Mouse (Mus musculus) adrenal gland, adult 2 months (tissue): Measurements from ENCODE around the gene Ppil4. TPM values are rescaled to one million over a fixed set of nuclear protein-coding genes. Genes with fewer than 3 reads are reported as not detected.
"Not testable (repeated sequence)": the region's sequence is repeated elsewhere in the genome, so short reads cannot be mapped to it uniquely, and the experiment has no call there.

ENCODE experiments used
- DNase-seq: peaks from one replicate; pipeline ENCODE4 v3.0.0; 2021
- long read RNA-seq: library from polyadenylated mRNA; stranded (forward); transcript quantifications from one replicate; pipeline ENCODE4 v2.0.0, GENCODE M21; 2021
- polyA plus RNA-seq: library from polyadenylated mRNA; depleted of rRNA; stranded (reverse); fragments of >200 nt; gene quantifications from 2 replicates; pipeline ENCODE4 v1.2.3, GENCODE M21; 2012; rRNA removed
- total RNA-seq, 2 experiments: library from RNA; stranded (reverse); gene quantifications; 2 replicates each; pipeline ENCODE4 v1.2.3; 2021

Gene Ppil4
- total RNA-seq (10 to 100 TPM; 21.6 to 26.7 TPM), polyA plus RNA-seq (2.7 and 3.5 TPM in 2 replicates)
- long read RNA-seq, transcript Ppil4-201 (13 exons, 3,471 nt), result major isoform, 19 of 21 reads
- long read RNA-seq, partial matches to known transcripts, result 1 of 21 reads
- long read RNA-seq, other reads (novel, unspliced or antisense), result 1 of 21 reads

DNA sequence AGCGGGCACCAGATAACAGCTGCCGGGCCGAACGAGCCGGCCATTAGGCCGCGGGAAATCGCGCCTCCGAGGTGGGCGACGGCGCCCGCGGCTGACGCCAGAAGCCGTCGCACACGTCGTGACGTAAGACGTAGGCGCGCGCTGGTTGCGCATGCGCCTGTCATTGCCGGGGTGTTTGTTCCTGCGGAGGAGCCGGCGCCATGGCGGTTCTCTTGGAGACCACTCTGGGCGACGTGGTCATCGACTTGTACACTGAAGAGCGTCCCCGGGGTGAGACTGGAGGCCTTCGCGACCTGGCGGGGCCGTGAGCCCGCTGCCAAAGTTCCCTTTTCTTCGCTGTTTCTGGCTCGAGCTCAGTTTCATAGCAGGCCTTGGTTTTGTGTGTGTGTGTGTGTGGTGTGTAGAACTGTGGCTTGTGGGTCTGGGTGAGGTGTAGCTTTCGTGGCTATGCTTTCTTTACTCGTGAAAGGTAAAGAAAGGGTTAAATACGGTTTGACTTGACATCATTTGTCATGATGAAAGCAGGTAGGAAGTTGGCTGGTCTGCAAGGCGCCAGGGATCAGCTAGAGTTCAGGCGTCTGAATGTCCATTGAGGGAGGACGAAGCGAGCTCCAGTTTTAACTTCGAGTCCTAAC lies at the start of gene Ppil4, which contains the start of gene Ginm1:
Ppil4 (plus strand) TSS at position 141 of the 635 bp plus-strand sequence.
Ginm1 (minus strand) TSS at position 74 of the 635 bp plus-strand sequence.
- DNase-seq, result peak; percentile 93

DNA sequence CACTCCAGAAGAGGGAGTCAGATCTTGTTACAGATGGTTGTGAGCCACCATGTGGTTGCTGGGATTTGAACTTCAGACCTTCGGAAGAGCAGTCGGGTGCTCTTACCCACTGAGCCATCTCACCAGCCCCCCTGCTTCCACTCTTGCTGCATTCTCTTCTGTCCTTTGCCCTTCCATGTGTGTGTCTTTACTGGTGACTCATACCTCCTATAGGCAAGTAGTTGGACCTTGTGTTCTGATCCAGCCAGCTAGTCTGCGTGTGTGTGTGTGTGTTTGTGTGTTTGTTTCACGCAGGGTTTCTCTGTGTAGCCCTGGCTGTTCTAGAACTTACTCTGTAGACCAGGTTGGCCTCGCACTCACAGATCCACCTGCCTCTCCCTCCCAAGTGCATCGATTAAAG lies 47.2 kb upstream of the Ppil4 start:
- not testable (repeated sequence) for DNase-seq

DNA sequence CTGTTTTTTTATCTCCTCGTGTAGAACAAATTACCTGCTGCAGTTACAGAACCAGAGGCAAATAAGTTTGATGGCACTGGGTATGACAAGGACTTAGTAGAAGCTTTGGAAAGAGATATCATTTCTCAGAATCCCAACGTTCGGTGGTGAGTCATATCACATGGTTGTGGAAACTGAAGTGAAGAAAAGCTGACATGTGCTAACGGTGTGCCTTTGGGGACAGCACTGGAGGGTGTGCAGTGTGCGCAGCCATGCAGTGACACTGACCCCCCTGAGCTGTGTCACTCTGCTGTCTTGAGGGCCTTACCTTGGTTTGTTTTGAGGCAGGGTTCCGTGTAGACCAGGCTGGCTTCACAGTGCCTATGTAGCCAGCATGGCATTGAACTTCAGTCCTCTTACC lies 43.9 kb upstream of the Ppil4 start:
- no peak for DNase-seq

DNA sequence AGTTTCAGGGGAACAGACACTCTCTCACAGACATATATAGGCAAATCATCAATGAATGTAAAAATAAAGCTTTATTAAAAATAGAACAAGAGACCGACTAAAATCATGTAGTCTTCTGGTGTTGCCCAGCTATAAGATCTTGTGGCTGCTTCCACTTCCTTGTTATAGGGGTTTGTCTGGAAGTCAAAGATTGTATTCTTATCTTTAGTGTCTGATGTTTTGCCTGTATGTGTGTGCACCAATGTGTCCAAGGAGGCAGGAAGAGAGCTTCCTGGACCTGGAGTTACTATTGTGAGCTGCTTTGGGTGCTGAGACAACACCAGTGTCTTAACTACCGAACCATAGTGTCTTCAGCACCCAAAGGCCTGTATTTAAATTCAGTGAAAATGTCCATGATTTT lies 35.1 kb upstream of the Ppil4 start:
- no peak for DNase-seq

DNA sequence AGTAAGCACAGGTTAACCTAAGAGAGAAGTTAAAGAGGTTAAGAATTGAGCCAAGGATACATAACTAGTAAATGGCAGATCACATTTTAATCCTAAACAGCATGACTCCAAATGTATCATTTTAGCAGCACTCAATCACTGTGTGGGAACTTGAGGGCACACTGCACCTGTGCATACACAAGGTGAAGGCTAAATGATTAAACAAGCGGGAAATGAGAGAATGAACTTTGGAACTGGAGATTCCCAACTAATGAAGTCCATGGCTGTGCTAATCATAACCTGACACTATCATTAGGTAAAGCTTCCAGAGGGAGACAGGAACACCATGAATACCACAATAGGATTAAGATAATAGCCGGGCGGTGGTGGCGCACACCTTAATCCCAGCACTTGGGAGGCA lies 20.3 kb upstream of the Ppil4 start:
- no peak for DNase-seq

DNA sequence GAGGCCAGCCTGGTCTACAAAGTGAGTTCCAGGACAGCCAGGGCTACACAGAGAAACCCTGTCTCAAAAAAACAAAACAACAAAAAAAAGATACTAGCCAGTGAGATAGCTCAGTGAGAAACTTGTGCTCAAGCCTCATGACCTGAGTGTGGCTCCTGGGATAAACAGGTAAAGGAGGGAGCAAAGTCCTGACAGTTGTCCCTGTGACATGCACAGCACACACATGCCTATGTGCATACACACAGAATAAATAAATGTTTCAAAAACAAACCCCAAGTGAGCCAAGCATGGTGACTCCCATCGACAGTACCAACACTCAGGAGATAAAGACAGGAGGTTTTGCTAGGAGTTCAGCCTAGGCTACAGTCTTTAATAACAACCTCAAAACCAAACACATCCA lies 19.9 kb upstream of the Ppil4 start:
- DNase-seq, result no peak

DNA sequence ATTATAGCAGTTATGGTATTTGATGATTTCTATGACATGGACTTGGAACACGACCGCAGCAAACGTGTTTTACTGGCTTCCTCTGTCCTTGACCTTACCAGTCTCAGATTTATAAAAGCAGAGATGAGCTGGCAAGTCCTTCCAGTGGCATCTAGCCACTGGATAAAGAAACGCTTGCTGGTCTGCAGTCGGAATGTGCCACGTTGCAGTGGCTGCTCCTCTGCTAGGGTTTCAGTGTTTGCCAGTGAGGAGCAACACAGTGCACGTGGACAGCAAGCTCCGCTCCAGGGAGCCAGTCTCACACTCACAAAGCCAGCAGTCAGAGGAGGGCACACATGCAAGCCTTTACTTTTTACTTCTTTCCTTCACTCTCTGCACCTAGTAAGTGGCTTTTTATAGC lies 17.3 kb upstream of the Ppil4 start:
- DNase-seq, result peak; percentile 77

DNA sequence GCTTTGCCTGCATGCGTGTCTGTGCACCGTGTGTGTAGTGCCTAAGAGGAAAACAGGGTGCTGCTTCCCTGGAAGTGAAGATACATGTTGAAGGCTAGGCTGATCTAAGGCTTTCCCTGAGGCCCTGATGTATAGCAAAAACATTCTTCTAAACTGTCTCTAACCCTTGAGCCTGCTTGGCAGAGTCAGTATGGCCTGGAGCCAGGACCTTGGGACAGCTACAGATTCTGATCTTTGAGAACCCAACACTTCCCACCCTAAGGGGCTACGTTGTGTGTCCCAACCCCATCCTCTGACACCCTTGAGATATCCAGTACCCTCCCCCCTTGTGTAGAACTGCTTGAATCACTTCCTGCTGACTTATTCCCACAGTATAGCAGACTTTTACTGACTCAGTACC lies 14.3 kb upstream of the Ppil4 start:
- DNase-seq, result peak; percentile 65

DNA sequence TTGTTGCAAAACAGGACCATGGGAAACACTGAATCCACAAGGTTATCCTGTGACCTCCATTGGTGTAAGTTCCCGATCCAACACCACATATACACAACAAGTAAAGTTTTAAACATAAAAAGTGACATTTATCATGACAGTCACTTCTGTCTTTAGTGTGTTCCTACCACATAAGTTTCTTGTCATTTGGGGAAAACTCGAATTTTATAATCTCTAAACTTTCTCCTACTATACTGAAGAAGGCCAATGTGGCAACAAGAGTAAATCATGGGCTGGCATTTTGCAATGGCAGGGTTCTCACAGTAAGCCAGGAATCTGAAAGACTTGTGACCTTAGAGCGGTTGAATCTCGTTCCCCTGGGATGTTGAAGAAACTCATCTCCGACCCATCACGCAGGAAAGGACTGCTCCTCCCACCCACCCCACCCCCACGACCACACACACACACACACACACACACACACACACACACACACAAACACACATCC lies 12.9 kb upstream of the Ppil4 start:
- peak; percentile 75 for DNase-seq

DNA sequence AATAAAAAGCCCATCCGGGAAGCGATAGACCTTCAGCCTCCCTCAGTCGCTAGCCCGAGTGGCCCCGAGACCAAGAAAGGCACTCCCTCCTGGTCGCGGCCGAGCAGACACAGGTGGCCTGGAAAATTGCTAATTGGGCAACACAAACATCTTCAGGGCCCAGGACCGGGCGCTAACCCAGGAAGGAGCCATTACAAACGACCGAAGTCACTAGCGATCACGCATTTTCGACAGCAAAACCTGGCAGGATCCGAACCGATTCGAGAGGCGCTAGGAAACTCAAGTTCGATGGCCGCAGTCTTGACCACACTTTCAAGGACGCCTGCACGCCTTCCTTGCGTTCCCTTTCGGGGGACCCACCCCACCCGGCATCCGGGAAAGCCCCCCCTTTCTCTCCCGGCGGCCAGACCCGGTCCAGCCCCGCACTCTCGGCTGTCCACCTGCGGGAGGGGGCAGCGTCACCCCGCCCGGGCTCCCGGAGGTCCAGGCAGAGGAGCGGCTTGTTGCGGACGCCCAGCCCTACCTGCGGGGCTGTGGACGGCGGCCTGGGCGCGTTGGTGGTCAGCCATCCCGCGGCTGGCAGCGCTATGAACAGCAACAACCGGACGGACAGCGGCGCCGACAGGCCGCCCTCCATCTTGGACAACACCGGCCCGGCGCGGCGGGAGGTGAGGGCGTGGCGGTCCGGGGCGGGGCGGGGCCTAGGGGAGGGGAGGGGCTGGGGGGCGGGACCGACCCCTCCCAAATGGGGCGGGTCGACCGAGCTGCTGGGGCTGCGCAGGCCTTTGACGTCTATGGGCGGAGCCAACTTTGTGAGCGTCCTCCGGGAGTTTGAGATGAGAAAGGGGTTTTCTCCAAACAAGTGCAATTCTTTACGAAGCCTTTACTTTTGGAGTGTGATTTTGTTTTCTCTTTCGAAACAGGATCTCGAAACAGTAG lies 12.2 kb upstream of the Ppil4 start:
- DNase-seq, result peak; percentile 93

DNA sequence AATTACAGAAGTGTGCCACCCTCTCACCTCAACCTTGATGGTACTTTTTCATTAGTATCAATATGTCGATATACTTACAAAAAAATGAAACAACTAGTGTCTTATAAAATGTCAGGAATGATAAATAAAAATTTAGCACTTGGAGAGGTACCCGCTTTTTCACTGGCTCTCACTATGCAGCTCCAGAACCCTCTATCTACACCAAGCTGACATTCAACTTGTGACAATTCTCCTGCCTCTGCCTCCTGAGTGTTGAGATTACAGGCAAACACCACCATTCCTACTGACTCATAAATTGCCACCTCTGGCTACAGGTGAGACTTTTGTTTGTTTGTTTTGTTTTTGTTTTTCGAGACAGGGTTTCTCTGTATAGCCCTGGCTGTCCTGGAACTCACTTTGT lies 11.5 kb upstream of the Ppil4 start:
- DNase-seq, result no peak

DNA sequence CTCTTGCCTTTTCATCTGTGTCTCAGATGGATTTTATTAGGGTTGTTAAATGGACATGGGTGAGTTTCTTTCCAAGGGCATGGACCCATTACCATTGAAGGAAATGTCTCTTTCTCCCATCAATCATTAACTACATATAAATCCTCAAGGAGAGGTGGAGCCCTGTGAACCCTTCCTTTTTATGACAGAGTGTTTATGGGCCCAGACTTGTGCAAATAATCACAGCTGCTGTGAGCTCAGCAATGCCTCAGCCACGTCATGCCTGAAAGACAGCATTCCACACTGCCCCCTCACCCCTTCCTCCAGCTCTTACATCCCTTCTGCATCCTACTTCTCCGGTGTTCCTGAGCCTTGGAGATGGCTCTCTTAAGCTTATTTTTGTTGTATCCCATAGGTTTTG lies 5.4 kb upstream of the Ppil4 start:
- no peak for DNase-seq

DNA sequence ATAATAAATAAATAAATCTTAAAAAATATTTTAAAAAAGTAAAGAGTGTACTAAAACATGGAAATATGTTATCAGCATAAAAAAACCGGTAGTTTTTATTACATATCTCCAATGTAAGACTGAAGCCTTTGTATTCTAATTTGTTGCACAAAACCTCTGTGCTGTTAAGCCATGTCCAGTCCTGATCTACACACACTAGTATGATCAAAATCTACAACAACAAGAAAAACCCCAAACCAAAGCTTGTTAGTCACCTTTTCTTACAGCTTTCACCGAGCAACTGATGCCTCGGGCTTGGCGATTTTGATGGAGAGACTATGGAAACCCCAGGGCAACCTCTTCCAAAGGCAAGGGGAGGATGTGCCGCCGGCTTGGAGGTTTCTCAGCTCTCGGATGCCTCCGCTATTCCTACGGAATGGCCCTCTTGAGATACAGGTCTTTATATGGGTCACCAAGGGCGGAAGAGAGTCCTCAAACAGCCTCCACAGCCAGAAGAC lies 389 bp upstream of the Ppil4 start:
- no peak for DNase-seq

DNA sequence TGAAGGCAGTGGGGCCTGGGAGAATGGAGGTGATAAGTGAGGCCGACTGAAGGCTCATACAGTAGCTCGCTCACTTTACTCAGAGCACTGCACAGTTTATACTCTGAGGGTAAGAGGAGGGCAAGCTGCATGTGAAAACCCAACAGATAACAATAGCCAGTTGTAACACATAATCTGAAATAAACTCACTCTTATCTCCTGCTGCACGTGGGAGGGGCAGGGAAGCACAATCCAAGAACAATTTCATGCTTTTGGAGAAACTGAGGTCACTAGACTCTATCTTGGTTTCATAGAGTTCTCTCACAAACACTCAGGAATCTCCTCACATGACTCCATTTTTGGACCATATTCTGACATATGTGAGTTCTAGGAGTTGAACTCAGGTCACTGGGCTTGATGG lies 8.6 kb downstream of the Ppil4 start:
- no peak for DNase-seq

DNA sequence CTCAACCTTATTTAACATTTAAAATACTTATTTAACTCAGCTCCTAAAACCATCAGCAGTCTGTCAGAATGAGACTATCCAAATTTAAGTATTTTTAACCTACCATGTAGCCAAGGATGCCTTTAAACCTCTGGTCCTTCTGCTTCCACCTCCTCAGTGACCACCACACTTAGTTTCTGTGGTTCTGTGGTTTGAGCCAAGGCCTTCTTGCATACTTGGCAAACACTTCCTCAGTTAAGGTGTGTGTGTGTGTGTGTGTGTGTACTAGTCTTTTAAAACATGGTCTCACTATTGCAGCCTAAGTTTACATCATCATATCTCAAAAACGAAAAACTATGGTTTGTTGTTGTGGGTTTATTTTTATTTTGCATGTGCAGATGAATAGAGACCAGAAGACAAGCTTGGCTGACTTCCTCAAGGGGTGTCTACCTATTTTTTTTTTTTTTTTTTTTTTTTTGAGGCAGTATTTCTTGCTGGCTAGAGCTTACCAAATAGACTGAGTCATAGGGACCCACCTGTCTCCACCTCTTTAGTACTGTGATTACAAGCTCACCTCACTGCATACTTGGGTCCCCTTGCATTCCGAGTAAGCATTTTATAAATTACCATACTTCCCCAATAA lies 9.9 kb downstream of the Ppil4 start:
- no peak for DNase-seq

DNA sequence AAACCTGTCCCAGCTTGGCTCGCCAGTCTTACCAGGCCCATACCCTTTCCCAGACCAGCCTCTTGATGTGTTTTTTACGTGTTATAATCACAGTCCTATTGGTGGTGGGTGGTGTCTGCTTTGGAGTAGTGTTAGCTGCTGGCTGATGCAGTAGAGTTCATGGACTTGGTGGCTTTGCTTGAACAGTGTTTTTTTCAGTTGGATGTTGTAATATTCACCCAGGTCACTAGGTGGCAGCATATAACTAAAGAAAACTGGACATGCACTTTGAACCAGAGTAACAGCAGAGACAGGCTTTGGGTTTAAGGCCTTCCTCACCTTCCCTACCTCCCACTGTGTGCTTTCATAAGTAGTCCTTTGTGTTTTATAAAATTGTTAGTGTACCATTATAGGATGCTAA lies 17.2 kb downstream of the Ppil4 start:
- DNase-seq, result peak; percentile 38

DNA sequence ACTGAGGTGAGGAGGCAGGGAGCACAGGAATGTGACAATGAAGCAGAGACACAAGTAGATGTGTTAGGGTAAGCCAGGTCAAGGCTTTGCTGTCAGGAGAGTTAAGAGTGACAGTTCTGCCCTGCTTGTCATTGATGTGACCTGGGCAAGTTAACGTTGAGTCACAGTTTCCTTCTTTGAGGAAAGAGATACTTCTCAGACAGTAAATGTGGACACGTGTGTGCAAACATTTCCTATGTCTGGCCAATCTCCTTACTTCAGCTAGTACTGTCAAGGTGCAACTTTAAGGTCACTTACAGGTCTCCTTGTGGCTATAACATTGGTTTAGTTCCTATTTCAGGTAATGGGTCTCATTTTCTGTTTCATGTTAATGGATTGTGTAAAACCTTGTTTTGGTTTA lies 23.8 kb downstream of the Ppil4 start:
- DNase-seq, result no peak

DNA sequence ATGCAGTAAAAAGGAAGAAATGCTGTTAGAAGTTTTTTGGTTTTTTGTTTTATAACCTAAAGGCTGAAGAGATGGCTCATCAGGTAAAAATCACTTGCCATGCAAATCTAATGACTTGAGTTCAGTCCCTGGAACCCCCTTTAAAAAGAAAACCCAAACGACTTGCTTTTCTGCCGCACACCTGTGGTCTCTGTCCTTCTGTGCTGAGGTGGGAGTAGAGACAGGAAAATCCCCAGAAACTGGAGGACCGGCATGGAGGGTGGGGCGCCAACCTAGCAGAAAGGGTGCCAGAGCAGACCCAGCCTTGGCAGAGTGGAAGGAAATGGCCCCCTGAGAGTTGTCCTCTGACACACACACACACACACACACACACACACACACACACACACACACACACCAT lies 26.0 kb downstream of the Ppil4 start:
- DNase-seq, result no peak

DNA sequence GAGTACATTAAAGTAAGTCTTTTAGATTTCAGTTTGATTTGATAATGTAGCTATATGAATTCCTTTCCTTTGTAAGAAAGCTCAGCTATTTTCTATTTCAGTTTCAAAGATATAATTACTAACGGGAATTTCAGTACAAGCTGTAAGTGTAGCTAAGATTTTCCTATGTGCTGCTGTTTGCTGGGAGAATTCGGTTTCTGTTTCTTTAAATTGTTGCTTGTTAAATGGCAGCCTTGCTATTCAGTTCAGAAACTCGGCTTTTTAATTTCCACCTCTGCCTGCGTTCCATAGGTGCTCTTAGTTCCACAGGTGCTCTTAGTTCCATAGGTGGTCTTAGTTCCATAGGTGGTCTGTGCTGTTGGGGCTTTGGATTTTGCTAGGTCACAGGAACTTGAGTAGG lies 26.5 kb downstream of the Ppil4 start:
- no peak for DNase-seq

DNA sequence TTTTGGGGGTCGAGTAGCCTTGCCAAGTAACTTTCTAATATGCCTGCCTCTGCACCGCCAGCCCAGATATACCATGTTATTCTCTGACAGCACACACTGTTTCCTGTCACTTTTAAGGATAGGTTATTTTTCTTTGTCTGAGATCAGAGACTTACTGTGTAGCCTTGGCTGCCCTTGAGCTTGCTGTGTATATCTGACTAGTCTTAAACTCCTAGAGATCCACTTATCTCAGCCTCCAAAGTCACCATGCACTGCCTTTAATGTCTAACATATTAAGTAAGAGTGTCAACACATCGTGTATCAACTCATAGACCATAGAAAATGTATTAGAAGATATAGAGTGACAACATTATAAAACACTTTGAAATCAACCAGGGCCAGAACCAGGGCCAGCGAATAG lies 26.9 kb downstream of the Ppil4 start:
- DNase-seq, result no peak

DNA sequence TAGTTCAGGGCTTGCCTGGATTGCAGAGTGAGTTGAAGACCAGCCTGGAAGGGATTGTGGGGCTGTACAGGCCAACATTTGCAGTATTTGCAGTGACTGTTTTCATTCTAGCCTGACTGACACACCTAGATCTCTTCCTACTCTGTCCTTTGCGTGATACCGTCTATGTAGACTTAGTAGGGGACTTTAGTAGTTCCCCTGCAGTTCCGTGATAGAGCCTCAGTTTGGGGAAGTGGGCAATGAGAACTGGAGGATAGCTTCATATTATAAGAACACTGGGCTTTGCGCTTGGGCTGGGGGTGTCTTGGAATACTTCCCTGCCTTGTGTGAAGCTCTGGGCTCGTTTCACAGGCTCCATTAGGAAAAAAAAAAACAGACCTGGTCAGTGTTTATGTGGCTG lies 27.5 kb downstream of the Ppil4 start:
- no peak for DNase-seq

DNA sequence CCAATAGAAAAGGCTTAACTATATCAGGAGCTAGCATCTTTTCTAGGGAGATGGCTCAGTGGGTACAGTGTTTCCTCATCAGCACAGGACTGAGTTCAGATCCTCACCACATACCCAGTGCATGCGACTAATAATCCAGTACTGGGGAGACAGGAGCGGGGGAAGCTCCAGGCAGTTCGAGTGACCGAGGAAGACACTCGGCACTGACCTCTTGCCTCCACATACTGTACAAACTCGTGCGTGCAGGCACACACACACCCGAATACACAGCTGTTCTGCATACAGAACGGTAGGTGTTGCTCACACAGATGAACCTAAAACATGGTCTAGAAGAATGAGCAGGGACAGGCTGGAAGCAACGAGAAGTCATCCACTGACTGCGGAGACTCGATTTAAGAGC lies 29.3 kb downstream of the Ppil4 start:
- no peak for DNase-seq
